Mouse (Mus musculus): ENCODE results near the gene Gpcpd1.

DNA sequence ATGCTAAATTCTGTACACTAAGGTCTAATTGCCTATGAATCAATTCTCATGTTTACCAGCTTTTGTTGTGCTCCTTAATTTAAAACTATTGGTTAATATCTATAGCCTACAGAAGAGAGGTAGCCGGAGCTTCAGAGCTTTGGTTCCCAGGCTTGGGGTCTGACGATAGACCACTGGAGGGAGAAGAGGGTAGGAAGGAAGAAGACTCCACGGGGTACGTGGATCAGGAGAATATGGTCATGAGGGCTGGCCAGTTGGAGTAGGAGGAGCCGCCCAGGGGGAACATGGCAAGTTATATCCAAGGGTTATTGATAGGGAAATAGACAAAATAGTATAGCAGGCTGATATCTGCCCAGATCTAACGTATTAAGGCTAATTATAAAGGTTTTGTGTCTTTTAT lies 17.8 kb downstream of the Gpcpd1 start:
- TF ChIP-seq POLR2A (IDR thresholded peaks at IDR 0.05; ENCODE audit: low read depth, low read length) (no peak), CTCF (IDR thresholded peaks at IDR 0.05; ENCODE audit: extremely low read depth, insufficient read length, insufficient replicate concordance, low read depth, low read length) (no peak)

Measured in small intestine, adult 2 months (tissue).